Mouse (Mus musculus): Measurements from ENCODE around the gene Plekhb2.

DNA sequence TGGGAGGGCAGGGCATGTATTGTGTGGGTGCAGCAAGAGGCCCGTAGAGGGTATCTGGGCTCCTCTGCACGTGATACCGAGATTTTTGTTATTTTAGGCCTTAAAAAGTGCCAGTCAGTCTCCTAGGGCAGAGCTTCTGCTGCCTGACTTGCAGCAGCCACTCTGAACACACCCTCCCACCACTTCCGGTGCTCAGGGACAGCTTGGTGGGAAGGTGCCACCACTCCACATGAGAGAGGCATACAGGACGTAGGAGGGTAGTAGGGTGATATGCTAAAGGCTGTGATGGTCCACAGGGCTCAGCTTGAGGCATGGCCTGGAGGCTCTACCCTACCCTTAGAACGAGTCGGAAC, 47.5 kb upstream of the Plekhb2 start:
- TF ChIP-seq CTCF (conservative IDR thresholded peaks at IDR 0.05; ENCODE audit: low read length) (no peak), NANOG (IDR thresholded peaks at IDR 0.05; ENCODE audit: borderline replicate concordance, low read length) (no peak), POU5F1 (IDR thresholded peaks at IDR 0.05; ENCODE audit: borderline replicate concordance, low read length) (no peak)

Measured in E14TG2a.4 (cell line).